Mouse (Mus musculus) c-Kit-positive CD71-positive TER-119-positive erythroid progenitor cells, embryonic 14.5 days (primary cell): ENCODE measurements around the gene Gse1.

Source experiments
- DNase-seq: peaks from one replicate; pipeline ENCODE4 v3.0.0-alpha.2; 2013; ENCODE audit warnings: low spot score

The Gse1 gene

DNA sequence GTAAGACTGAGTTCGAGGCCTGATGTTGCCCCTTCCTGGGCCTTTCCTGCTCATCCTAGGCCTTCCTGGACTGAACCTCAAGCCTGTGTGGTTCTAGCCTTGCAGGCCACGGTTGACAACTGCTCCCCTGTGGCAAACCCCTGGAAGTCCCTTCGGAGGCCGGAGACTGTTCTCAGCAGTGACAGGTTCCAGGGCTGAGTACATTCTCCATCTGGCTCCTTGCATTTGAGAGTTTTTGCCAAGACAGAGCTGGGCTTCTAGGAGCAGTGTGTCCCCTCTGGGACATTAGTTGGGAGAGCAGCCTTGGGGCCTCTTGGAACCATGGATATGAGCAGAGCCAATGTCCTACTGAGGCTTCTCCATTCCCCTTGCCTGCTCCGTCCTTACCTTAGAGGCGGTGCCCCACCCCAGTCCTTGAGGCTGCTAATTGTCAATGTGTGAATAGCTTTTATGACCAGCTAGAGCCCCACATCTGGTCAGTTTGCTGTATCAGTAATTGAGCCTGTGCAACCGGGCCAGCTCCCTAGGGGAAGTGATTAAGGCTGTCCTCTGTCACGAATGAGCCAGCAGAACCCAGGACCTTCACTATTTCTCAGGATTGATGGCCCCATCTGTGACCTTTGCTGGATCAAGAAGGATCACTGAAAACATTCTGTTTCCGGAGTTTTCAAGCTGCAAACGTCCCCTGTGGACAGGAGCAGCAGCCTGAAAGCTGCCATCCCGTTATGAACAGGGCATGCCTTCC lies 289.6 kb downstream of the Gse1 start:
- DNase-seq, result no peak

DNA sequence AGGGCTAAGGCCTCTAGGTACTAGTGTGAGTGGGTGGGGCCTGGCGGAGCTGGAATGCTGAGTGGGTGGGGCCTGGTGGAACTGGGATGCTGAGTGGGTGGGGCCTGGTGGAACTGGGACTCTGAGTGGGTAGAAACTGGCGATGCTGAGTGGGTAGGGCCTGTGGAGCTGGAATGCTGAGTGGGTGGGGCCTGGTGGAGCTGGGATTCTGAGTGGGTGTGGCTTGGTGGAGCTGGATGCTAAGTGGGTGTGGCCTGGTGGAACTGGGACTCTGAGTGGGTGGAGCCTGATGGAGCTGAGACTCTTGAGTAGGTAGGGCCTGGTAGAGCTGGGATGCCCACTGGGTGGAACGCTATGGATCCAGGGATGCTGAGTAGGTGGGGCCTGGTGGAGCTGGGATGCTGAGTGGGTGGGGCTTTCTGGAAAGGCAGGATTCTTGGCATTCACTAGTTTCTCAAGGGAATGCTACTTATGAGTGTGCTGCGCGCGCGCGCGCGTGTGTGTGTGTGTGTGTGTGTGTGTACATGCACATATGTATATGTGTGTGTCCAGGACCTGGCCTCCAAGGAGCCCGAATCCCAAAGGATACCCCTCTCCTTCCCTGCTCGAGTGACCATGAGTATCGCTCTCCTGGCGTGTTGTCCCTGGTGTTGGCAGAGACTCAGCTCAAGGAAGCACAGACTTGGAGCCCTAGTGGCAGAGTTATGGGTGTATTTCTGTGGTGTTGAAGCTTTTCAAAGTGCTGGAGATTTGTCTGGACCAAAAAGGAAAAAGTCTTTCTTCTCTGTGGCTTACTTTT lies 290.7 kb downstream of the Gse1 start:
- DNase-seq, result no peak

DNA sequence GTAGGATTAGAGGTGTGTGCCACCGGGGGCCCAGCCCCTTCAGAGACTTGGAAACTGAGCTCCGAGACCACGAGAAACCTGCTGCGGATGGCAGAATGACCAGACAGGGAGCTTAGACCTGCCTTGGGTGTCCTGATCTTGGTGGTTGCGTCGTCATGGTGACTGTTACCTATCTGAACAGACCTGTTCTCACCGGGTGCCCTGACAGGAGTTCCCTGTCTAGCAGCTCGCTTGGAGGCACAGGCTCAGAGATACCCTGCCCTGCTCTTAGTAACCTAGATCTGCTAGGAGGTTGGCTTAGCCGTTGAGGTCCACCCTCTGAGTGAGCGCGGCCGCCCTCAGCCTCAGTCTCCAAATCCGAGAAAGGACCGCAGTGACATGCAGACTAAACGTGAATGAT lies 292.0 kb downstream of the Gse1 start:
- DNase-seq, result no peak

DNA sequence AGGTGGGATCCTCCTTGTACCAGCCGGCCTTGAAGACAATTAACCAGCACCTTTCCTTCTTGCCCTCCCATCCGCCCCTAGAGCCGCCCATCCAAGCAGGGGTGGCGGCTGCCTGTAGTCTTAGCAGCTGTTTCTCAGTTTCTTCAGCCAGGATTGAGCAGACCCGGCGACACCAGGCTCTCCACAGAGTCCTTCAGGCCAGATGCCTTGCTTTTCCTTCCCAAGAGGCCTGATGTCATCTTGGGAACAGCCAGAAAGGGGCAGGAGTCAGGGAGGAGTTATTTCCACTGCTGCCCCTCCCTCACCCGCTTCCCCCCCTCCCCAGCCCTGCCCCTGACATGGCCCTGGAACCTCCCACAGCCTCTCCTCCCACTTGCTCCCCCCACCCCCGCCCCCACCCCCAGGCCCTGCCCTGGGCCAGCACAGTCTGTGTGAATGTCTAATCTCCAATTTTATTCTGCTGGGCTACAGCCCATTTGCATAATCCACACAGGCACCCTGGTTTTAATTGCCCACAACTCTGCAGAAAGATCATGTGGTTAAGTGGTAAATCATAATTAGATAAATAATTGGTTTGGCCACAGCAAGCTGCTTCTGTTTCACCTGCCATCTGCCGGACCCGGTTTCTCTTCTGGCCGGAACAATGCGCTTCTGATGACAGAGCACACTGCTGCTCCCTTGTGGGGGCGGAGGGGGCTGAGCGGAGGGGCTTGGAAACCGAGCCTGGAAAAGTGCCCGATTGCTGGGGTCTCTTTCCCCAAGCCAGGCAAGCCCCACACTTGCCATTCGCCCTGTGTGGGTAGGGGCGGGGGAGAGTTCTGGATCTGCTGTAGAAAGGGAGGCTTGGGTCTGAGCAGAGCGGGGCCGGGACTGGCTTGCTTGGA lies 292.7 kb downstream of the Gse1 start:
- no peak for DNase-seq

DNA sequence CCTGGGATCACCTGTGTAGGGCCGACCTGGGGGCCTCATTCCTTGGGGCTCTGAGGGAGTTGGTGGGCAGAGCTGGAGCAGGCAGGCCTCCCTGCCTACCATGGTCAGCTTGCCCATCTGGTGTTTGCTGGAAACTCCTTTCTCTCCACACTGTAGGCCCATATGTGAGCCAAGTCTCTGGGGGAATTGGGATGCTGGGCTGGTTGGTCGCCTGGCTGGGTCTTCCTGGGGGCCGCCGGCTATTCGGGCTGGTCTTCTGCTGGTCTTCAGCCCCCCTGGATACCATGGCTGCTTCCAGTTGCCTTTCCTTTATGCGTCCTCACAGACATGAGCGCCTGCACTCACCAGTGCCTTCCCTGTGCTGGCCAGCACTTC lies 293.3 kb downstream of the Gse1 start:
- no peak for DNase-seq

DNA sequence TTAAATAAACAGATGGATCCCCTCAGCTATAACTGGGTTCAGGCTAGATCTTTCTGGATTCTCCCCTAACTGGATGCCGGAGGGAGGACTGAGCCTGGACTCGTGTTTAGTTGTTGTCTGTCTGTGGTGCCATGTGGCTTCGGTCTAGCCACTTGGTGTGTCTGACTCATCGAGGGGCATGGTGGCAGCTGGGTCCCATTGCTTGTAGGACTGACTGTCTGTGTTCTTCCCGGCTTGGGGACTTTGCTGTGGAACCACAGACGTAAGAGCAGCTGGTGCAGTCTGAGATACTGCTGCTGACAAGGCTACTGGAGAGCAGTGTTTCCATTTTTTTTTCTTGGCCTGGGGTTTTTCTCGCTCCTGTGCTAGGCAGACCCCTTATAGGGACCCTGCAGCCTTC lies 295.4 kb downstream of the Gse1 start:
- no peak for DNase-seq

DNA sequence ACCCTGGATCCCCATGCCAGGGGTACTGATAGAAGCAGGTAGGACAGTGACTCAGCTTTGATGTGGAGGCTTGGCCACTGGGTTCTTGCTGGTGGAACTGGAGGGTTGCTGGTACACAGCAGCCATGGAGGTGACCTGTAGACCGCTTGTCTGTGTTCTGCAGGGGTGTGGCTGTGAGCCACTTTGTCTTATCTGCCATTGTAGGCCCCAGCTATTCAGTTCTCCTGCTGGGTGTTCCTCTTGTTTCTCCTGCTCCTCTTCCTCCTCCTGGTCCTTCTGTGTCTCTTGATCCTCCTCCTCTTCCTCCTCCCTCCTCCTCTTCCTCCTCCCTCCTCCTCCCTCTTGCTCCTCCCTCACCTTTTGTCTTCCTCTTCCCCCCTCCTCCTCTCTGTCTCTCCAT lies 296.9 kb downstream of the Gse1 start:
- DNase-seq, result no peak

DNA sequence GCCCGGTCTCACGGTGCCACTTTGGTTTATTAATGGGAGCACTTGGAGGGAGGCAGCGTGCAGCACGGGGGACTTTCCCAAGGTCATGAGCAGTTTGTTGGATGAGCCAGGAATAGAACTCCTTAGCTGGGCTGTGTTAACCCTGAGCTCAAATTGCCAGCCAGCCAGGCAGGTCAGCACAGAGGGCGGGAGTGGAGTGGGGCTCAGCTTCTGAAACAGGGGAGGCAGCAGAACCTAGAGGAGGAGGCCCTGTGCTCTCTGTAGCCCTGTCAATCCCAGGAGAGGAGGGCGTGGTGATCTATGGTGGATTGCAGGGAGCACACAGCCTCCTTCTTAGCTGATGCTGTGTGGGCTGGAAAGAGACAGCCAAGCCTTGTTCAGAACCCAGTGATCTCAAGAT lies 297.6 kb downstream of the Gse1 start:
- no peak for DNase-seq

DNA sequence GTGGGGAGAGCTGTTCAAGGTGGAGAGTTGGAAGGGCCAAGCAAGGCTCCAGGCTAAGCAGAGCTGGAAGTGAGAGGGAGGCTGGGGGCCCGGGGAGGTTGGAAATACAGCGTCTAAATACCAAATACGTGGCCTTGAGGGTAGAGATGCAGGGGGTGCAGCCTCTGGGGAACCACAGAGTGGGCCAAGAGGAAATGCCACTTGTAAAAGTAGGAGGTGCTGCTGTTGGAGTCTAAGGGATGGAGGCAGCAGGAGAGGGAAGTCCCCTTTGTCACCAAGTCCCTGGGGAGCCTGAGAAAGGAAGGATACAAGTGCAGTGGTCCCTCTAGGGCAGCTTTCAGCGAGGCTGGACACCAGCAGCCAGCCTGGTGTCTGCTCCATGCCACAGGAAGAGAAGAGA lies 298.3 kb downstream of the Gse1 start:
- DNase-seq, result no peak

DNA sequence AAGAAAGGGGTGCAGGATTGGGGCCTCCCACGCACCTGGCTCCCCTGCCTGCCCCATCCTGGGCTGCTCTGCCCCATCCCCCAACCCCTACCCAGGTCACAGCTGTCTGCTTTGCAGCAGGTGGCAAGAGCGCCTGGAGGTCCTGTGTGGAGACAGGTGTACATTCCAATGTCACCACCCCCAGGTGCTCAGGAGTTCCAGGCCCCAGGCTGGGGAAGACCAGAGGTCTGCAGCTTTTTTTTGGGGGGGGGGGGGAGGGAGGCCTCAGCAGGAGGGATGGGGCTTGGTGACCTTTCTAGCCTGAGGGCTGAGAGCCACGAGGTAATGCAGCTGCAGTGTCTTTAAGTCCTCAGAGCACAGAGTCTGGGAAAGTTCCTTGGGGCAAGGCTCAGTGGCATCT lies 300.1 kb downstream of the Gse1 start:
- no peak for DNase-seq

DNA sequence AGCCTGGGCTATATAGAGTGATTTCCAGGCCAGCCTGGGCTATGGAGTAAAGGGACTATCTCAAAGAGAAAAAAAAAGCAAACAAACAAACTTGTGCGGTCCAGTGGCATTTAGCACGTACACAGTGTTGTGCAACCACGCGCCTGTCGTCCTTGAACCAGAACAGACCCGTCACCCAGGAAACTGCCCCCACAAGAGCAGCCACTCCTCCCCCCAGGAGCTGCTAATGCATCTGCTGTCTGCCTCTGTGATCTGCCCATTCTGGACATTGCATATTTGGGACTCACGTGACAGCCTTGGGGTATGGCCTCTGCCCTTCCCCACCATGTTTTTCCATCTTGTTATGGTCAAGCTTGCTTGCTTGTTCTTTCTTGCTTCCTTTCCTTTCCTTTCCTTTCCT lies 301.0 kb downstream of the Gse1 start:
- DNase-seq, result no peak

DNA sequence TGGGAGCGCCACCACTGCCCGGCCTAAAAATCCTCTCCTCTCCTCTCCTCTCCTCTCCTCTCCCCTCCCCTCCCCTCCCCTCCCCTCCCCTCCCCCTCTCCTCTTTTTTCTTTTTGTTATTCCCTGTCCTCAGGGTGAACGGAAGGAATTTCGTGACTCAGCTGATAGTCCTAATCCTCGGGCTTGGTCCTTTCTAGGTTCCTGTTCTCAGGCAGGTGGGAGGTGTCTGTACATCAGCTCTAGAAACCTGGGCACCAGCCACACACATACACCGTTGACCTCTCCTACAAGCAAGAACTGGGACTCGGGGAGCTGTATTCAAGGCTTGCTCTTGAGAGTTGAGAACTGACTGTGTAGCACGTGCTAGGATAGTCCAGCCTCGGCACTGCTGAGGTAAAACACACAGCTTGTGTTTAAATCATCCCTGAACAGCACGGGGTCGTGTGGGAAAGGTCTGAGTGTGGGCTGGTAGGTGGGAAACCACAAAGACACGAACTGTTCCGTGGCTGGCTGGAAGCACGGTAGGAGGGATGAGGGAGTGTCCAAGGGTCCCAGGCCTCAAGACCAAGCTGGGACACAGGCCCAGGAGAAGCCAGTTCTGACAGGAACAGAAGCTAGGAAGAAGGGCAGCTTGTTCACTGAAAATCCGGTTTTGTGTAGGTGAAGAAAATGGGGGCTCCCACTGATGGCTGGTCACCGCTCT lies 302.8 kb downstream of the Gse1 start:
- no peak for DNase-seq

DNA sequence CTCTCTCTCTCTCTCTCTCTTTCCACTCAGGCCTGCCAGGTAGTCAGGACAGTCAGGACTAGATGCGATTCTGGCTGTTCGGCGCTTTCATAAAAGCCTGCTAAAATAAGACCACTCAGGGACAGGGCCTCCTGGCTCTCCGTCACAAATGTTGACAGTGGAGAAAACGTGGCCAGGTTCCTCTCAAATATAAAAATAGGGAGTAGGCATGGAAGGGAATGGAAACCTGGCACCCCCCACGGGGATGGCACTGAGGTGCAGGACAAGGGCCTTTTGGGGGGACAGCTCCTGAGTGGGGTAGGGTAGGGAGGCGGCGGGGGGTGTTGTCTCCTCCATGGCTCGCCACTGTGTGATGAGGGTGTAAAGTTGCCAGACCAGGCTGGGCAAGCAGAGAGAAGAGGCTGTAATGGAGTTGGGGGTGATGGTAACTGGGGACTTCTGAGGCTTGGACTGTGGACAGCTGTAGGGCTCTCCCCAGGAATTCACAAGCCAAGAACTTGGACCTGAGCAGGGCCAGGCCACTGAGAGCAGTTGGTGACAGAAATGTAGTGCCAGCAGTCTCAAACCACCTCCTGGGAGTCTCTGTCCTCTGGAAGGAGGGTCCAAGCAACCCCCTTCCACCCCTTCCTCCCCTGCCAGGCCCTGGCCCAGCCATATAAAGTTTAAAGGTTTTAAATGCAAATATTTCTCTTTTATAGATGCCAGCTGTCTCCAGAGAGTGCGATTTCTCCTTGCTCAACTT lies 303.7 kb downstream of the Gse1 start:
- DNase-seq, result no peak

DNA sequence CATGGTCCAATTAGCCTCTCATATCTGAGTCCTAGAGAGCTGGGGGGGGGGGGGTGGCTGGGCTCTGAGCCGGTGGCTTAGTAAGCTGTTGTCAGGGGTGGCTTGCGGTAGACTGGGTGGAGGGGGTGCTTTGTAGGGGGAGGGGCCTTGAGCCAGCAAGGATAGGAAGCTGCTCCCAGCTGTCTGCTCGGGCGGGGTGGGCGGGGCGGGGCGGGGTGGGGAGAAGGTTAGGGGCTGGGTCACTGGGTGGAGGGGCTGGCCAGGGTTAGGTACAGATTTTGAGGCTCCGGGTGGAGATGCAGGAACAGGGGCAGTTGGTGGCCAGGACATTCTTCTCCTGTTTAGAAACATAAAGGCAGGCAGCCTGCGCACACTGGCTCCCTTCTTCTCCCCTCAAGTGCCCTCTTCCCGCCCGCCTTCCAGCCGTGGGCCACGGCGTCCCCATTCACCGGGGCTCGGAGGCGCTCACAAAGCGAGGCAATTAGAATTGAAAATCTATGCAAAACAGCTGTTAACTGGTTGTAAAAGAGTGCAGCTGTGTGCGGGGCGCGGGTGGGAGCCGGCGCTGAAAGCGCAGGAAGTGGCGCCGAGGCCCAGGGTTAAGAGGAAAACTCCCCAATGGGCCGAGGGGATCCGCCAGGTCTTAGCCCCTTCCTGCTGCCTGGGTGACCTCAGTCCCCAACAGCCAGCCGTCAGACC lies 304.4 kb downstream of the Gse1 start:
- no peak for DNase-seq

DNA sequence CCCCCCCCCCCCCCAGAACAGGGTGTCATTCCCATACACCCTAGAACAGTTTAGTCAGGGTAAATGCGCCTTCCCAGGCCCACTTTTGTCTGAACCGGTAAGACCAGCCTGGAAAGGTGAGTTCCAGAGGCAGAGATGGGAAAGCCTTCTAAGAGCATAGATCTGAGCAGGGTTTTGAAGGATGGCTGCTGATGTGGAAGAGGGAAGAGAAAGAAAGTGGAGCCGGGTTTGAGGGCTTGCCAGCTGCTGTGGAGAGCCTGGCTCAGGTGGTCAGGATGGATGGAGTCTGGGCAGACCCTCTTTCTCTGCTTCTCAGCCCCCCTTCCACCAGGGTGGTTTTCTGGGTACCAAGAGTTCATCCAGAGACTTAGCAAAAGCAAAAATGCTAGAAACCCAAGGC lies 305.1 kb downstream of the Gse1 start:
- DNase-seq, result no peak

DNA sequence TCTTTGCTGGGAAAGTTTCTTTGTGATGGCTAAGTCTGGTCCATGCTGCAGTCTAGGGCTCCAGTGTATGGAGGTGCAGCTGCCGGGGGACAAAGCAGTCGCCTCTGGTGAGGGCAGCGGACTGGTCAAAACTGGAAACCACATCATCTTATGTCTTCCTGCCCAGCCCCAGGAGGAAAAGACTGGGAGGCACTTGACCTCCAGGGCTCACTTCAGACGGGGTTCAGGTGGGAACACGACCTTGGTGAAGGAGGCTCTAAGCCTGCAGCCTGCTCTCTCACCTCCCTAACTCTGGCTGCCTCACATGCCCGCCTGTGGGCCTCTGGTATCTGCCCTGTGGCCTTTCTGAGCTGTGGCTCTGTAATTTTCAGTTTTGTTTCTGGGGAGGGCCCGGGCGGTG lies 305.8 kb downstream of the Gse1 start:
- no peak for DNase-seq

DNA sequence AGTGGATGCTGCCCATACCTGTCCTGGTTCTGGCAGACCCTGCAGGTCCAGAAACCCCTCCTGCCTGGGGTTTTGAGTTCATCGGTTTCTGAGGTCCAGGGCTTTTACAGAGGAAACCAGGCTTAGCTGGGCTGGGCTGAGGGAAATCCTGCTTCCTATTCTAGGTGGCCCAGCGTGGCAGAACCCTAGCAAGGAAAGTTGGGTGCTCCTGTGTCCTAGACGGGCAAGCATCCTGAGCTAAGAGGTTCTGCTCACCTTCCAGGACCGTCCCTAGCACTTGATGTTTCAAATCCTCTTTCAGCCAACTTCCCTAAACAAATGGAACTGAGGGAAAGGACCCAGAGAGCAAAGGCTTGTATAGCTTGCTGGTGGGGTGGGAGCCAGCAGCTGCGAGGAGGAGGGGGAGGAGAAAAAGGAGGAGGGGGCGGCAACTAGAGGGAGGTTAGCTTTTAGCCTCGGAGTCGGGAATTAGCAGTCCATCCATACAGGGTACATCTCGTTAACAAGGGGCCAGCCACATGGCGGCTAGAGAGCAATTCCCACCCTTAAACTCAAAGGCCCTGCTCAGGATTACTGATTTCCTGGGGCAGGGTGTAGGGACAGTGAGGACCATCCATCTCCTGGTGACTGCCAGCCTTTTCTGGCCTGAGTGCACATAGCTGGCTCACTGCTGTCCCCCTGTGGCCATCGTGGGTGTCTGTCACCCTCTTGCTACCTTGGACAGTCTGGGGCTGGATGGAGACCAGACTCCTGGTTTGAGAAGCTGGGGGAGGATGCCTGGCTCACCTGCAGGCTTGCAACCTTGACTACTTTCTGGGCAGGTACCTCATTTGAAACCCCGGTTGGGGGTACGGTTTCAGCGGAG lies 306.5 kb downstream of the Gse1 start:
- DNase-seq, result peak; percentile 83

DNA sequence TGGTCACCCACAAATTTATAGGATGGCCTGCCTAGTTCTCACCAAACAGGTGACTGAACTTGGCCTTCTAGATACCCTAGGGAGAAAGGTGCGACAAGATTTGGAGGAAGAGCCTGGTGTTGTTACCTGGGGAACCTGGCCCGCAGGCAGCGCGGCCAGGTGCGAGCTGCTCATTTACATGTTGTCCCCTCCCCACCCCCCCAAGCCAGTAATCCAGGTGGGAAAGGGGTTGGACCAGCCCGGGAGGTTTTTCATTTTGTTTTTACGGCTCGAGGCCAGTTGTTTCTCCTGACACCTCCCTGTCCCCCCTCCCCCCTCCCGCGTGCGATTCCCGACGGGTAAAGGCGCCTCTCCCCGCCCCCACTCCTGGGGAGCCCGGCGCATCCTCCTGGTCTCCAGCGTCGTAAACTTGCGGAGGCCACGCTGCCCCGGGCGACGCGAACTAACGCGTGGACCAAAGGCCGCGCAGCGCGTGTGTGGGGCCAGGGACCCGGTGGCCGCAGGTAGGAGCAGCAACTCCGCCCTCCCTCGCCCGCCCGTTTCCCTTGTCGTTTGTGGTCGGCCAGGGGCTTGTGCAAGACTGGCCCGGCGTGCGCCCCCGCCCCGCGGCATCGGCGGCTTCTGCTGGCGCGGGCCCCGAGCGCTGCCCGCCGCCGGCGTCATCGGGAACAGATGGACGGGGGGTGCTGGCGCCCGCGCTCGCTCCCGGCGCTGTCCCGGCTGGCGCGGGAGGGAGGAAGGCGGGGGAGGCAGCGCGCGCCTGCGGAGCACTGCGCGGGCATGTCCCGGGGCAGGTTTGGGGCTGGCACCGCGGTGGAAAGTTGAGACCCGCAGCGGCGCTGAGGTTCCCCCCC lies 307.4 kb downstream of the Gse1 start:
- DNase-seq, result peak; percentile 37
